Mouse (Mus musculus) heart, adult 2 months (tissue): ENCODE results near the gene Dph5.

ENCODE experiments used
- EP300 ChIP-seq: fragments of 200-500 bp; IDR thresholded peaks from 2 replicates; pipeline ENCODE4 v1.6.1; 2011; ENCODE audit warnings: low read depth, low read length, control low read depth; ENCODE audit not compliant: insufficient read depth
- POLR2A ChIP-seq: fragments of 200-500 bp; IDR thresholded peaks from 2 replicates; pipeline ENCODE4 v1.6.1; 2011; ENCODE audit warnings: mild to moderate bottlenecking, low read depth, low read length, control low read depth; ENCODE audit not compliant: insufficient read depth

DNA sequence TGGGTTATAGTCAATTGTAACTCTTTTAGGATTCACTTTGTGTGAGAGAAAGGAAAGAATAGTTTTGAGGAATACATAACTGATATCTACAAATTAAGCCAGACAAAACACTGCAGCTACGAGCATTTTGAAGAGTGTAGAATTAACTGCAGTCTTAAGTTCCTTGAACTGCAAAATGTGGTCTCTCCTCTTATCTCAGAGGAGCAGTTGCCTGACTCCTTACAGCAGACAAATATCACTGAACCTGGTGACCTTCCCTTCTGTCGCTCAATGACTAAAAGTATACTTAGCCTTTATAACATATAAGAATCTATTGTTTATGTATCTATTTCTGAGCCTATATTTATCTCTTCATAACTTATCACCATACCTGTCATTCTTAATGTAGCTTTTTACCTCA lies 18.3 kb upstream of the Dph5 start:
- TF ChIP-seq POLR2A: no peak
- no peak for TF ChIP-seq EP300
